ENCODE assay signal across 9 mouse cellular contexts in the genomic region with DNA sequence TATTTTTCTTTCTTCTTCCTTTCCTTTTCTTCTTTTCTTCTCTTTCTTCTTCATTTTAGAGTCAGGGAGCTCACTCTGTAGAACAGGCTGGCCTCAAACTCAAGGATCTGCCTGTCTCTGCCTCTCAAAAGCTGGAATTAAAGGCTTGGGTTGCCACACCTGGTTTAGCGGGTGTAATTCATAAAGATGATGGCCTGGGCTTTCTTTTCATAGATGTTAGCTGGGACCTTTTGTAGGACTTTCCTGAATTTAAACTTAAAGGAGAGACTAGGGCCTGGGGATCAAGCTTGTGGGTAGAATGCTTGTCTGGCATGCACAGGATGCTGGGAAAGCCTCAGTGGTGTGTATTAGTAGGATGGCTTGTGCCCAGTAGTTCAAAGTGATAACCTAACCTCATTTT. TPM values are rescaled to one million over a fixed set of nuclear protein-coding genes. Genes with fewer than 3 reads are reported as not detected.
DNase-seq lines count a peak whose midpoint lies in the region; ATAC-seq and TF ChIP-seq lines count a peak whose summit lies in the region.
"Had no signal": no experiment of that assay in that cellular context is flagged by ENCODE, and none has a peak within 500 bp of the region (broad histone marks: within the 10 kb centered on the region; RNA-seq: fewer than 3 reads in every experiment).

Ell3 (minus strand) TSS at position 101 of the 400 bp plus-strand sequence.

- DNase-seq in kidney, postnatal 0 days (ENCODE audit: low spot score) = no peak
- no peak for DNase-seq in kidney, adult 18-20 months
- no peak for DNase-seq in embryonic facial prominence, embryonic 14.5 days (ENCODE audit: low spot score)
- no peak for DNase-seq in forebrain, postnatal 0 days
- DNase-seq in cerebellum, adult 9-10 months = no peak
- no peak for DNase-seq in spleen, postnatal 14 days (ENCODE audit: low spot score in 2 of 2)
- DNase-seq in retina, postnatal 1 day = no peak
- DNase-seq: kidney, postnatal 4 days had no signal

- TF ChIP-seq CTCF in kidney, postnatal 0 days (IDR thresholded peaks at IDR 0.05; ENCODE audit: low read depth) = no peak
- no peak for TF ChIP-seq CTCF in forebrain, postnatal 0 days (IDR thresholded peaks at IDR 0.05; ENCODE audit: low read depth)

- H3K4me2 ChIP-seq in kidney, postnatal 0 days (ENCODE audit: low read length) = peak within 1 kb of the TSS; percentile 97
- peak within 1 kb of the TSS; percentile 86 for H3K4me2 ChIP-seq in embryonic facial prominence, embryonic 14.5 days (ENCODE audit: low read depth, low read length)
- H3K4me2 ChIP-seq in forebrain, postnatal 0 days (ENCODE audit: low read depth) = peak within 1 kb of the TSS; percentile 49; the same call in 1 of the 2 replicates
- peak within 1 kb of the TSS; percentile 92 for H3K4me2 ChIP-seq in liver, embryonic 15.5 days

- H3K4me3 ChIP-seq in kidney, postnatal 0 days (replicated peaks; ENCODE audit: low read depth, low read length) = peak within 1 kb of the TSS; percentile 41; the same call in 1 of the 2 replicates
- peak within 1 kb of the TSS; percentile 47 for H3K4me3 ChIP-seq in embryonic facial prominence, embryonic 14.5 days (ENCODE audit: low read depth, low read length)
- no peak within 1 kb of the TSS for H3K4me3 ChIP-seq in forebrain, postnatal 0 days (ENCODE audit: low read depth, low read length)
- peak within 1 kb of the TSS; percentile 59 for H3K4me3 ChIP-seq in liver, embryonic 15.5 days (replicated peaks)

- H3K9ac ChIP-seq in kidney, postnatal 0 days (ENCODE audit: low read depth, low read length) = peak within 1 kb of the TSS; percentile 62
- H3K9ac ChIP-seq in embryonic facial prominence, embryonic 14.5 days (ENCODE audit: low read depth, low read length) = peak within 1 kb of the TSS; percentile 59; the same call in 1 of the 2 replicates
- no peak within 1 kb of the TSS for H3K9ac ChIP-seq in forebrain, postnatal 0 days
- H3K9ac ChIP-seq in liver, embryonic 15.5 days = peak within 1 kb of the TSS; percentile 61; the same call in 1 of the 2 replicates

- peaks cover 18% of the 10 kb centered on the region for H3K4me1 ChIP-seq in kidney, postnatal 0 days (replicated peaks; ENCODE audit: insufficient read depth, low read length)
- H3K4me1 ChIP-seq in embryonic facial prominence, embryonic 14.5 days (ENCODE audit: control insufficient read depth, insufficient read depth, low read length) = peaks cover 20% of the 10 kb centered on the region
- H3K4me1 ChIP-seq in forebrain, postnatal 0 days (ENCODE audit: insufficient read depth) = peaks cover 10% of the 10 kb centered on the region
- H3K4me1 ChIP-seq in liver, embryonic 15.5 days (replicated peaks) = peaks cover 38% of the 10 kb centered on the region

- no peaks in the 10 kb centered on the region for H3K9me3 ChIP-seq in kidney, postnatal 0 days (replicated peaks; ENCODE audit: low read length)
- H3K9me3 ChIP-seq in embryonic facial prominence, embryonic 14.5 days (ENCODE audit: control insufficient read depth, low read length) = no peaks in the 10 kb centered on the region
- no peaks in the 10 kb centered on the region for H3K9me3 ChIP-seq in forebrain, postnatal 0 days (ENCODE audit: low read length)
- no peaks in the 10 kb centered on the region for H3K9me3 ChIP-seq in liver, embryonic 15.5 days (replicated peaks)

- H3K27ac ChIP-seq in kidney, postnatal 0 days = no peak within 1 kb of the TSS
- H3K27ac ChIP-seq in embryonic facial prominence, embryonic 14.5 days (replicated peaks; ENCODE audit: low read depth, low read length) = no peak within 1 kb of the TSS
- H3K27ac ChIP-seq in forebrain, postnatal 0 days (ENCODE audit: low read depth, low read length) = no peak within 1 kb of the TSS
- no peak within 1 kb of the TSS for H3K27ac ChIP-seq in liver, embryonic 15.5 days (replicated peaks)

- 97% methylated on average over 1 of the region's 1 CpGs for WGBS in kidney, postnatal 0 days
- WGBS in embryonic facial prominence, embryonic 14.5 days = 91% methylated on average over 1 of the region's 1 CpGs
- 88% methylated on average over 1 of the region's 1 CpGs for whole genome bisulfite sequencing in forebrain, postnatal 0 days
- 78% methylated on average over 1 of the region's 1 CpGs for WGBS in liver, embryonic 15.5 days (ENCODE audit: insufficient replicate concordance)

- peaks cover 3% of the 10 kb centered on the region; the same call in 1 of the 2 replicates for H3K36me3 ChIP-seq in kidney, postnatal 0 days (ENCODE audit: insufficient read depth, low read length)
- H3K36me3 ChIP-seq in embryonic facial prominence, embryonic 14.5 days (ENCODE audit: control insufficient read depth, insufficient read depth, low read length) = peaks cover 7% of the 10 kb centered on the region; the same call in 1 of the 2 replicates
- H3K36me3 ChIP-seq in forebrain, postnatal 0 days (ENCODE audit: insufficient read depth) = peaks cover 7% of the 10 kb centered on the region
- 0 out of 2 replicates have a peak, but pooled peaks cover 4% of the 10 kb centered on the region for H3K36me3 ChIP-seq in liver, embryonic 15.5 days (replicated peaks)

- no peak for ATAC-seq in kidney, postnatal 0 days (replicated peaks; ENCODE audit: low FRiP score, low read depth)
- no peak for ATAC-seq in embryonic facial prominence, embryonic 14.5 days (ENCODE audit: low read depth)
- no peak for ATAC-seq in forebrain, postnatal 0 days
- no peak for ATAC-seq in liver, embryonic 15.5 days (ENCODE audit: insufficient read depth)

- H3K27me3 ChIP-seq in kidney, postnatal 0 days (ENCODE audit: insufficient read depth, low read length) = no peaks in the 10 kb centered on the region
- no peaks in the 10 kb centered on the region for H3K27me3 ChIP-seq in embryonic facial prominence, embryonic 14.5 days (replicated peaks; ENCODE audit: control insufficient read depth, insufficient read depth, low read length)
- peaks cover 7% of the 10 kb centered on the region for H3K27me3 ChIP-seq in forebrain, postnatal 0 days (ENCODE audit: insufficient read depth, low read length)
- peaks cover 38% of the 10 kb centered on the region for H3K27me3 ChIP-seq in liver, embryonic 15.5 days

RNA-seq across cellular contexts. Expression of gene Ell3, which starts in this region (rescaled TPM):
- polyA plus RNA-seq in kidney, postnatal 0 days (2015; fragmentation: Nextera tagmentation; extraction: Ambion mirVana) = 13.9 and 15.3 TPM in 2 replicates
- polyA plus RNA-seq in embryonic facial prominence, embryonic 14.5 days (2014; fragmentation: Nextera tagmentation; extraction: Ambion mirVana) = 19.6 and 19.7 TPM in 2 replicates
- total RNA-seq in forebrain, postnatal 0 days (2014; rRNA removed) = 0.23 TPM in 1 of 2 replicates, not detected in the other
- polyA plus RNA-seq in forebrain, postnatal 0 days (2015; fragmentation: Nextera tagmentation; extraction: Ambion mirVana) = 1.2 and 1.4 TPM in 2 replicates
- polyA plus RNA-seq in liver, embryonic 15.5 days (2015; fragmentation: Nextera tagmentation; extraction: Ambion mirVana) = 2.9 and 3.0 TPM in 2 replicates
